Comparison of ENCODE assay signal across 8 mouse cellular contexts in the genomic region with DNA sequence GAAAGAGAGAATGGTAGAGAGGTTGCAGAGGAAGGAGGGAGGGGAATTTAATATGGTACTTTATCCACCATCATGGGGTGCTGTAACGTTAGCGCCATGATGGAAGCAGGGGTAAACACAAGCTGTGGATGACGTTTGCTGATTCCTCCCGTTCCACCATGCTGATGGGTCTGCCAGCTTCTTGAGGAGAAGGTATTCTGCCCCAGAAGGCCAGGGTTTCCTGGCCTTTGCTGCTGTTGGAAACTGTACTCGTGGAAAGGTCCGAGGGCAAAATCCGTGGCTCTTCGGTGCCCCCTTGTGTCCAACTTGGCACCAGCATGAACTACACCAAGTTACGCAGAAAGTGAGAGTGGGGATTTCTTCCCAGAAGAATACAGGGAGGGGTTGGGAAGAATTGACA.
DNase-seq lines count a peak whose midpoint lies in the region; ATAC-seq and TF ChIP-seq lines count a peak whose summit lies in the region.

No protein-coding gene starts in this region.

- H3K27me3 ChIP-seq in embryonic facial prominence, embryonic 10.5 days (replicated peaks; ENCODE audit: low read depth, poor library complexity, severe bottlenecking), result peaks cover 10% of the 10 kb centered on the region; the same call in 1 of the 2 replicates
- no peaks in the 10 kb centered on the region for H3K27me3 ChIP-seq in heart, embryonic 14.5 days (ENCODE audit: control insufficient read depth, insufficient read depth, low read length)
- H3K27me3 ChIP-seq in kidney, postnatal 0 days (ENCODE audit: insufficient read depth, low read length), result no peaks in the 10 kb centered on the region
- H3K27me3 ChIP-seq in liver, embryonic 14.5 days (ENCODE audit: control insufficient read depth, insufficient read depth, low read length), result no peaks in the 10 kb centered on the region
- H3K27me3 ChIP-seq in neural tube, embryonic 15.5 days (replicated peaks), result no peaks in the 10 kb centered on the region

- no peaks in the 10 kb centered on the region for H3K4me1 ChIP-seq in embryonic facial prominence, embryonic 10.5 days
- H3K4me1 ChIP-seq in heart, embryonic 14.5 days (ENCODE audit: control insufficient read depth in 2 of 2, insufficient read depth in 2 of 2, low read length in 2 of 2), result no peaks in the 10 kb centered on the region
- H3K4me1 ChIP-seq in kidney, postnatal 0 days (replicated peaks; ENCODE audit: insufficient read depth, low read length), result no peaks in the 10 kb centered on the region
- no peaks in the 10 kb centered on the region for H3K4me1 ChIP-seq in liver, embryonic 14.5 days (replicated peaks; ENCODE audit: control insufficient read depth in 2 of 2, insufficient read depth in 2 of 2, low read length in 1 of 2)
- peaks cover 5% of the 10 kb centered on the region; the same call in 1 of the 2 replicates for H3K4me1 ChIP-seq in neural tube, embryonic 15.5 days

- H3K4me2 ChIP-seq in heart, embryonic 14.5 days (ENCODE audit: low read length), result peak overlapping the region; percentile 46
- H3K4me2 ChIP-seq in kidney, postnatal 0 days (ENCODE audit: low read length), result peak overlapping the region; percentile 31
- no peak overlapping the region for H3K4me2 ChIP-seq in liver, embryonic 14.5 days (ENCODE audit: low read depth)
- peak overlapping the region; percentile 35 for H3K4me2 ChIP-seq in neural tube, embryonic 15.5 days

- peak; percentile 90 for TF ChIP-seq CTCF in kidney, postnatal 0 days (IDR thresholded peaks at IDR 0.05; ENCODE audit: low read depth)
- TF ChIP-seq CTCF in liver, embryonic 14.5 days (IDR thresholded peaks at IDR 0.05; ENCODE audit: low read depth), result peak; percentile 71

- H3K36me3 ChIP-seq in embryonic facial prominence, embryonic 10.5 days (replicated peaks), result no peaks in the 10 kb centered on the region
- H3K36me3 ChIP-seq in heart, embryonic 14.5 days (ENCODE audit: control insufficient read depth, insufficient read depth, low read length), result no peaks in the 10 kb centered on the region
- no peaks in the 10 kb centered on the region for H3K36me3 ChIP-seq in kidney, postnatal 0 days (ENCODE audit: insufficient read depth, low read length)
- H3K36me3 ChIP-seq in liver, embryonic 14.5 days (replicated peaks; ENCODE audit: control insufficient read depth, insufficient read depth, low read depth), result no peaks in the 10 kb centered on the region
- H3K36me3 ChIP-seq in neural tube, embryonic 15.5 days, result no peaks in the 10 kb centered on the region

- no peak overlapping the region for H3K4me3 ChIP-seq in embryonic facial prominence, embryonic 10.5 days
- H3K4me3 ChIP-seq in heart, embryonic 14.5 days (ENCODE audit: control insufficient read depth in 1 of 2, insufficient read depth in 1 of 2, low read depth in 1 of 2, low read length in 2 of 2), result no peak overlapping the region
- no peak overlapping the region for H3K4me3 ChIP-seq in kidney, postnatal 0 days (replicated peaks; ENCODE audit: low read depth, low read length)
- H3K4me3 ChIP-seq in liver, embryonic 14.5 days (ENCODE audit: insufficient read depth in 1 of 2, low read depth in 2 of 2, low read length in 2 of 2), result no peak overlapping the region
- no peak overlapping the region for H3K4me3 ChIP-seq in neural tube, embryonic 15.5 days (replicated peaks)

- DNase-seq in A20 (ENCODE audit: low read depth, low spot score), result peak; percentile 56
- peak; percentile 85 for DNase-seq in adrenal gland, postnatal 10 days
- peak; percentile 83 for DNase-seq in embryonic facial prominence, embryonic 10.5 days (ENCODE audit: low spot score)
- peak; percentile 65 for DNase-seq in kidney, postnatal 0 days (ENCODE audit: low spot score)
- DNase-seq in liver, embryonic 14.5 days (ENCODE audit: low read depth in 3 of 3, low spot score in 3 of 3), result peak in 1 of 3 experiments; percentile 3
- peak; percentile 12 for DNase-seq in thymus, postnatal 14 days

- no peaks in the 10 kb centered on the region for H3K9me3 ChIP-seq in embryonic facial prominence, embryonic 10.5 days
- H3K9me3 ChIP-seq in heart, embryonic 14.5 days (ENCODE audit: control insufficient read depth, low read length), result no peaks in the 10 kb centered on the region
- H3K9me3 ChIP-seq in kidney, postnatal 0 days (replicated peaks; ENCODE audit: low read length), result no peaks in the 10 kb centered on the region
- H3K9me3 ChIP-seq in liver, embryonic 14.5 days (ENCODE audit: control insufficient read depth, low read length), result no peaks in the 10 kb centered on the region
- H3K9me3 ChIP-seq in neural tube, embryonic 15.5 days (replicated peaks), result no peaks in the 10 kb centered on the region

- ATAC-seq in heart, embryonic 14.5 days (ENCODE audit: insufficient number of reproducible peaks, insufficient read depth, low FRiP score, low read depth), result no peak
- ATAC-seq in kidney, postnatal 0 days (replicated peaks; ENCODE audit: low FRiP score, low read depth), result 0 out of 2 replicates have a peak, but pooled peaks have one; percentile 46
- ATAC-seq in liver, embryonic 14.5 days (ENCODE audit: insufficient read depth), result no peak
- peak; percentile 59; the same call in 1 of the 2 replicates for ATAC-seq in neural tube, embryonic 15.5 days (ENCODE audit: low FRiP score)

- TF ChIP-seq EP300 in liver, embryonic 14.5 days (IDR thresholded peaks at IDR 0.05; ENCODE audit: low read depth), result no peak

- no peak overlapping the region for H3K9ac ChIP-seq in heart, embryonic 14.5 days (ENCODE audit: low read length)
- no peak overlapping the region for H3K9ac ChIP-seq in kidney, postnatal 0 days (ENCODE audit: low read depth, low read length)
- H3K9ac ChIP-seq in liver, embryonic 14.5 days (replicated peaks), result no peak overlapping the region
- H3K9ac ChIP-seq in neural tube, embryonic 15.5 days (replicated peaks), result no peak overlapping the region

- H3K27ac ChIP-seq in embryonic facial prominence, embryonic 10.5 days (replicated peaks), result peak overlapping the region; percentile 31; the same call in 1 of the 2 replicates
- no peak overlapping the region for H3K27ac ChIP-seq in heart, embryonic 14.5 days (replicated peaks in 1 of 2; ENCODE audit: control insufficient read depth in 1 of 2, insufficient read depth in 1 of 2, low read depth in 2 of 2, low read length in 2 of 2)
- H3K27ac ChIP-seq in kidney, postnatal 0 days, result no peak overlapping the region
- H3K27ac ChIP-seq in liver, embryonic 14.5 days, result no peak overlapping the region
- H3K27ac ChIP-seq in neural tube, embryonic 15.5 days (replicated peaks), result no peak overlapping the region

- WGBS in embryonic facial prominence, embryonic 10.5 days, result 7% methylated on average over 9 of the region's 9 CpGs
- 12% methylated on average over 9 of the region's 9 CpGs for WGBS in heart, embryonic 14.5 days
- 10% methylated on average over 9 of the region's 9 CpGs for WGBS in kidney, postnatal 0 days
- WGBS in liver, embryonic 14.5 days (ENCODE audit: insufficient replicate concordance), result 9% methylated on average over 9 of the region's 9 CpGs
- 10% methylated on average over 9 of the region's 9 CpGs for WGBS in neural tube, embryonic 15.5 days

Comparison
In these comparisons a context has a peak if more than half of its experiments do, and no peak if none do; other contexts are left out.
1. ATAC-seq: peak in kidney, postnatal 0 days (single experiment) and neural tube, embryonic 15.5 days (single experiment); none in heart, embryonic 14.5 days (single experiment) and liver, embryonic 14.5 days (single experiment).